Mouse (Mus musculus): ENCODE data around the gene Gja4.
A peak's percentile ranks its signal among the peaks of the same experiment; 100 is the strongest.

Gja4 gene

GRCm38 (mm10) chr4:127324296-127324695 lies 10.5 kb upstream of the Gja4 start:
- no peak for DNase-seq (ENCODE audit: low spot score in 2 of 2)

GRCm38 (mm10) chr4:127323651-127324050 lies 9.8 kb upstream of the Gja4 start:
- DNase-seq (ENCODE audit: low spot score in 2 of 2) = no peak

GRCm38 (mm10) chr4:127319613-127320012 lies 5.8 kb upstream of the Gja4 start:
- peak in 1 of 2 experiments; percentile 54 for DNase-seq (ENCODE audit: low spot score in 2 of 2)

- no peak for DNase-seq (ENCODE audit: low spot score in 2 of 2)
Observed at GRCm38 (mm10) chr4:127317143-127317542, 3.3 kb upstream of the Gja4 start.

GRCm38 (mm10) chr4:127315753-127316152 lies 1.9 kb upstream of the Gja4 start:
- DNase-seq (ENCODE audit: low spot score in 2 of 2) = no peak

GRCm38 (mm10) chr4:127314585-127314984 lies 746 bp upstream of the Gja4 start:
- no peak for DNase-seq (ENCODE audit: low spot score in 2 of 2)

- no peak for DNase-seq (ENCODE audit: low spot score in 2 of 2)
Observed at GRCm38 (mm10) chr4:127312349-127312748, 1.5 kb downstream of the Gja4 start.

- no peak for DNase-seq (ENCODE audit: low spot score in 2 of 2)
Observed at GRCm38 (mm10) chr4:127311561-127311960, 2.3 kb downstream of the Gja4 start.

- no peak for DNase-seq (ENCODE audit: low spot score in 2 of 2)
Observed at GRCm38 (mm10) chr4:127306915-127307314, 6.9 kb downstream of the Gja4 start.

GRCm38 (mm10) chr4:127303796-127304195 lies 10.0 kb downstream of the Gja4 start:
- DNase-seq (ENCODE audit: low spot score in 2 of 2) = no peak

- DNase-seq (ENCODE audit: low spot score in 2 of 2) = no peak
Observed at GRCm38 (mm10) chr4:127300503-127300902, 13.3 kb downstream of the Gja4 start.

- DNase-seq (ENCODE audit: low spot score in 2 of 2) = no peak
Observed at GRCm38 (mm10) chr4:127292631-127293030, 21.2 kb downstream of the Gja4 start.

- DNase-seq (ENCODE audit: low spot score in 2 of 2) = no peak
Observed at GRCm38 (mm10) chr4:127289039-127289548, 24.7 kb downstream of the Gja4 start.

- DNase-seq (ENCODE audit: low spot score in 2 of 2) = no peak
Observed at GRCm38 (mm10) chr4:127286907-127287306, 26.9 kb downstream of the Gja4 start.

- no peak for DNase-seq (ENCODE audit: low spot score in 2 of 2)
Observed at GRCm38 (mm10) chr4:127279241-127279640, 34.6 kb downstream of the Gja4 start.

- DNase-seq (ENCODE audit: low spot score in 2 of 2) = no peak
Observed at GRCm38 (mm10) chr4:127278451-127279001, 35.3 kb downstream of the Gja4 start.

- no peak for DNase-seq (ENCODE audit: low spot score in 2 of 2)
Observed at GRCm38 (mm10) chr4:127264183-127264554, 49.7 kb downstream of the Gja4 start.

- no peak for DNase-seq (ENCODE audit: low spot score in 2 of 2)
Observed at GRCm38 (mm10) chr4:127263438-127264182, 50.2 kb downstream of the Gja4 start.

- no peak for DNase-seq (ENCODE audit: low spot score in 2 of 2)
Observed at GRCm38 (mm10) chr4:127261601-127262000, 52.2 kb downstream of the Gja4 start.

All from frontal cortex, postnatal 10 days (tissue).